Mouse (Mus musculus) limb, embryonic 11.5 days (tissue): ENCODE results near the gene Tmem145. TPM values are rescaled to one million over a fixed set of nuclear protein-coding genes. Genes with fewer than 3 reads are reported as not detected.

ENCODE experiments used
- ATAC-seq: fragments of 200-750 bp; cut with Nextera tagmentation; 2 replicates; pipeline ENCODE4 v1.8.0; 2017; ENCODE audit warnings: low read depth; ENCODE audit not compliant: insufficient number of reproducible peaks, low FRiP score, low TSS enrichment
- DNase-seq: peaks from one replicate; pipeline ENCODE4 v3.0.0-alpha.2; 2015; ENCODE audit warnings: low spot score
- H3K27ac ChIP-seq: fragments of 300-500 bp; sonication (generic); replicated peaks from 2 replicates; pipeline ENCODE4 v1.5.1; 2014; ENCODE audit warnings: low read depth, mild to moderate bottlenecking, low read length
- H3K27me3 ChIP-seq: fragments of 300-500 bp; sonication (generic); 2 replicates; pipeline ENCODE4 v1.6.1; 2014; ENCODE audit warnings: mild to moderate bottlenecking, low read length, mixed read lengths; ENCODE audit not compliant: control insufficient read depth, insufficient read depth
- H3K36me3 ChIP-seq: fragments of 300-500 bp; sonication (generic); 2 replicates; pipeline ENCODE4 v1.6.1; 2014; ENCODE audit warnings: mild to moderate bottlenecking, low read length, moderate library complexity, mixed read lengths; ENCODE audit not compliant: control insufficient read depth, insufficient read depth
- H3K4me1 ChIP-seq: fragments of 300-500 bp; sonication (generic); 2 replicates; pipeline ENCODE4 v1.6.1; 2014; ENCODE audit warnings: low read length, mixed read lengths; ENCODE audit not compliant: control insufficient read depth, insufficient read depth
- H3K4me2 ChIP-seq: fragments of 300-500 bp; sonication (generic); 2 replicates; pipeline ENCODE4 v1.6.1; 2014; ENCODE audit warnings: low read depth, mild to moderate bottlenecking, moderate library complexity; ENCODE audit not compliant: severe bottlenecking
- H3K4me3 ChIP-seq: fragments of 300-500 bp; sonication (generic); 2 replicates; pipeline ENCODE4 v1.5.1; 2014; ENCODE audit warnings: low read depth, low read length
- H3K9ac ChIP-seq: fragments of 300-500 bp; sonication (generic); 2 replicates; pipeline ENCODE4 v1.6.1; 2014; ENCODE audit warnings: mild to moderate bottlenecking, low read length
- H3K9me3 ChIP-seq: fragments of 300-500 bp; sonication (generic); 2 replicates; pipeline ENCODE4 v1.6.1; 2016; ENCODE audit warnings: low read length; ENCODE audit not compliant: control insufficient read depth
- WGBS: fragments of 180-500 bp; shearing (Covaris S2); extraction: QIAGEN DNeasy Blood & Tissue Kit; methylation state at CpG from one replicate; pipeline ENCODE4 v1.1.7; 2014; 5-methylcytosine and 5-hydroxymethylcytosine counted together
- polyA plus RNA-seq: library from polyadenylated mRNA; unstranded; fragments of >200 nt; fragmentation: Nextera tagmentation; extraction: Ambion mirVana; gene quantifications from 2 replicates; pipeline ENCODE4 v1.2.1, GENCODE M21; 2014

Tmem145 gene
- polyA plus RNA-seq, 1 experiment from 2014 or later, result 0.33 TPM

DNA sequence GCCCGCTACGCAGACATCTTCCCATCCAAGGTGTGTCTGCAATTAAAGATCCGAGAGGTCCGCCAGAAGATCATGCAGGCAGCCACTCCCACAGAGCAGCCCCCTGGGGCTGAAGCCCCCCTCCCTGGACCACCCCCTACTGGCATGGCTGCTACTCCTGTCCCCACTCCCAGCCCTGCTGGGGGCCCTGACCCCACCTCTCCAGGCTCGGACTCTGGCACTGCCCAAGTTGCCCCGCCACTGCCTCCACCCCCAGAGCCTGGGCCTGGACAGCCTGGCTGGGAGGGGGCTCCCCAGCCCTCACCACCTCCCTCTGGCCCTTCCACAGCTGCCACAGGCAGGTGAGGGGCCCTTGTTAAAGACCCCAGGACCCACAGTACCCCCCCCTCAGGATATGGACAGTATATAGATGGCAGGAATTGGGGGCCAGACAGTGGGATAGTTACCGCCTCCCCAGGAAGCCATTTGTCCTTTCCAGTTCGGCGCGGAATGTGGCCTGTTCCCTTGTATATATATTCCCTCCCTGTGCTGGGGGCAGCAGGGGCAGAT, 12.6 kb upstream of the Tmem145 start:
- H3K4me3 ChIP-seq, result no peak overlapping the region
- H3K27ac ChIP-seq, result no peak overlapping the region

DNA sequence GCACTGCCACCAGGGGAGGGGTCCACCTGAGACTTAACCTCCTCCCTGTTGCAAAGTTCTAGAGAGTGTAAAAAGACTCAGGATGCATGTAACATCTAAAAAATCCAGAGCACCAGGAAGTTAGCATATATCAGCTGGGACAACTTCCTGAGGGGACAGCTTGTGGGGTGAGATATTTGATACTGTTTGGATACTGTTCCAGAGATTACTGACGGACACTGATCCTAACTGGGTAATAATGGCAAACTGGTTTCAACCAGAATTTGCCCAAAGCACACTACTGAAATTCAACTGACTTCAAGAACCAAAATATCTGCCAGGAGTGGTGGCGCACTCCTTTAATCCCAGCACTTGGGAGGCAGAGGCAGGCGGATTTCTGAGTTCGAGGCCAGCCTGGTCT, 11.4 kb upstream of the Tmem145 start:
- DNase-seq, result no peak
- Histone ChIP-seq H3K9ac (no peak overlapping the region), H3K4me1 (peaks cover 7% of the 10 kb centered on the region; the same call in 1 of the 2 replicates), H3K27me3 (no peaks in the 10 kb centered on the region), H3K4me3 (no peak overlapping the region), H3K9me3 (no peaks in the 10 kb centered on the region), H3K36me3 (peaks cover 40% of the 10 kb centered on the region), H3K27ac (no peak overlapping the region), H3K4me2 (no peak overlapping the region)
- 93% methylated on average over 4 of the region's 4 CpGs for WGBS
- ATAC-seq, result no peak

More for the DNA sequence above, 12.6 kb upstream of the Tmem145 start:
- no peak for ATAC-seq
- no peaks in the 10 kb centered on the region for H3K27me3 ChIP-seq
- no peak overlapping the region for H3K4me2 ChIP-seq
- H3K9me3 ChIP-seq, result no peaks in the 10 kb centered on the region
- H3K4me1 ChIP-seq, result peaks cover 7% of the 10 kb centered on the region; the same call in 1 of the 2 replicates
- 87% methylated on average over 9 of the region's 10 CpGs for WGBS
- no peak overlapping the region for H3K9ac ChIP-seq
- DNase-seq, result no peak
- peaks cover 52% of the 10 kb centered on the region for H3K36me3 ChIP-seq

DNA sequence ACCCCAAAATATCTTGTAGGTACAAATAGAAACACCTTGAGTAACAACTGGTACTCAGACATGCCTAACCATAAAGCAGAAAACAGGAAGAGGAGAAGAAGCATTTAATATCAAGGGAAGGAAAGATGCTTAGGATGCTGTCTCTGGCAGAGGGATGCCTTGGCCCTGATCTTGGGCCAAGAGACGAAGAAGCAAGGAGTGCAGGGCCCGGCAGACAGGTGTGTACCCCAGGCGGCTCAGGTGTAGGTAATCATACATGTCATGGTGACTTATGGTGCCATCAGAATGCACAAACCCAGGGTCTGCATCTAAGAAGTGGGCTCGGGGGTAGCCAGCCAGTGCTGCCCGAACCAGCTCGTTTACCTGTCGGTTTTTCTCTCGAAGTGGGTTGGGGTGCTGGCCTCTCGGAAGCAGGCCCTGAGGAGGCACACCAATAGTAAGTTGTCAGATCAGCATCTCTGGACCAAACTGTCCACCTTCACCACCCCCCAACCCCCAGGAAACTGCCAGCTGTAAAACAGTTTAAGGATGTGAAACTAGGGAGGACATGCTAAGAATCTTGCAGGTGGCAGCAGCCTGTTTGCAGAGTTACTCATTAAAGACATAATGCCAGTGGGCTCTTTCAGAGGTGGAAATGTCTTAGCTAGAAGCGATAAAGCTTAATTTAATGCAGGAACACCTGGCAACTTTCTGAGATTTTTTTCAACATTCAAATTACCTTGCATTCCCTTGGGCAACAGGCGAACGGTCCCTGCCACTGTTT, 10.8 kb upstream of the Tmem145 start:
- ATAC-seq, result no peak
- 87% methylated on average over 12 of the region's 12 CpGs for WGBS
- Histone ChIP-seq H3K4me1 (peaks cover 7% of the 10 kb centered on the region; the same call in 1 of the 2 replicates), H3K9me3 (no peaks in the 10 kb centered on the region), H3K27me3 (no peaks in the 10 kb centered on the region), H3K9ac (no peak overlapping the region), H3K4me3 (no peak overlapping the region), H3K36me3 (peaks cover 33% of the 10 kb centered on the region), H3K27ac (no peak overlapping the region), H3K4me2 (no peak overlapping the region)
- DNase-seq, result no peak

DNA sequence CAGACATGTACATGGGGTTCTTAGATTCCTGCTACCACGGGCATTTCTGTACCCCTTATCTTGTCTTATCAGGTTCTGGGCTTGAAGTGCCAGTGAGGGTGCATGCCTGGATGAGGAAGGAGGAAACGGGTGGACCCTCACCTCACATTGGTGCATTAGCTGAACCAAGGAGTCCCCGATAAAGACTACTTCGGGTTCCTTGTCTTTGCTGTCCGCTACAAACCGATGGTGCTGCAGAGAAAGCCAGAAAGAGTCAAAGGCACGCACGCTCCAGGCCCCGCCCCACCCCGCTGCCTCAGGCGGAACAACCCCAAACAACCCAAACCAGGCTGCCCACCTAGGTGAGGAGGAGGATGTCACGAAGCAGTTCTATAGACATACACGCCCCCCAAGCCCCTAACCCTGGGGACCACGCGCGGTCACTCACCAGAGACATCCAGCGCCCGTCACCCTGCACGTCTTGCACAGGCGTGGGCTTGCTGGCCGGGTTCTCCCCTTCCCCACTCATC, 8.9 kb upstream of the Tmem145 start:
- no peak; the same call in 1 of the 2 replicates for ATAC-seq
- under 1% methylated on average over 21 of the region's 21 CpGs for WGBS
- Histone ChIP-seq H3K4me2 (peak overlapping the region; percentile 79), H3K27me3 (no peaks in the 10 kb centered on the region), H3K36me3 (peaks cover 19% of the 10 kb centered on the region; the same call in 1 of the 2 replicates), H3K9me3 (no peaks in the 10 kb centered on the region), H3K4me1 (peaks cover 7% of the 10 kb centered on the region; the same call in 1 of the 2 replicates), H3K9ac (peak overlapping the region; percentile 90), H3K27ac (peak overlapping the region; percentile 95), H3K4me3 (peak overlapping the region; percentile 91)
- DNase-seq, result peak; percentile 64

DNA sequence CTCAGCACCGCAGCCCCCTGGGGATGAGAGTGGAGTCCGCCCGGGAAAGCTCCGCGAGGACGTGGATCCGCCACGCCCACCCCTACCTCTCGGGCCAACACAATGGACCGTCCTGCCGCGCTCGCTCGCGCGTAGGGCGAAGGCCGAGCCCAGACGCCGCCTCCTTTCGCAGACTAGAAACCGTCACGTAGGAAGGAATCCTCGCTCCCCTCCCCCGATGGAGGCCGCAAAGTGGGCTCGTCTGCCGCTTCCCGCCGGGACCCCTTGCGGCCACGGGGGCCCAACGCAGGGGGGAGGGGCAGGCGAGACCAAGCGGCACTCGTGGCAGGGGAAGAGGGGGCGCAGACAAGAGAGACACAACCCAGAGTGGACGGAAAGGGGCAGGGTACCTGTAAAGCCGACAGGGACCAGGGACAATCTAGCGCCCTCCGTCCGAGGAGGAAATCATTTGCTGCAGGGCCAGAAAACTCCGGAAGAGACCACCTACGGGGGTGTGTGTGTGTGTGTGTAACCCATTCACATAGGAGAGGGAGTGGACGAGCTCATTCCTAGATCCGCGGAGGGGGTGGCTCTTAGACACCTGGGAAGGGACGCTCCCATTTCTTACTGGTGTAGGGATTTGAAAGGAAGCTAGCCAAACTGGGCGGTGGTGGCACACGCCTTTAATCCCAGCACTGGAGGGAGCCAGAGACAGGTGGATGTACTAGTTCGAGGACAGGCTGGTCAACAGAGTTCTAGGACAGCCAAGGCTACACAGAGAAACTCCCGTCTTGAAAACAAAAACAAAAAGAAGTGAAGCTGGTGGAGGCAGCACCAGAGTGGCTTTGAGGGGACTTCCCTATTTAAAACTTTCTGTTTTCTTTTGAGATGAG, 8.2 kb upstream of the Tmem145 start, which contains the start of gene Pafah1b3:
TSS of gene Pafah1b3 (minus strand) at position 533 of the 872 bp plus-strand sequence.
- peaks cover 7% of the 10 kb centered on the region; the same call in 1 of the 2 replicates for H3K4me1 ChIP-seq
- DNase-seq (peak; percentile 91), ATAC-seq (peak; percentile 85)
- WGBS, result under 1% methylated on average over 51 of the region's 52 CpGs
- peaks cover 13% of the 10 kb centered on the region; the same call in 1 of the 2 replicates for H3K36me3 ChIP-seq
- peak within 1 kb of the TSS; percentile 91 for H3K4me3 ChIP-seq
- H3K27ac ChIP-seq, result peak within 1 kb of the TSS; percentile 95
- H3K27me3 ChIP-seq, result no peaks in the 10 kb centered on the region
- H3K9ac ChIP-seq, result peak within 1 kb of the TSS; percentile 90
- H3K9me3 ChIP-seq, result no peaks in the 10 kb centered on the region
- peak within 1 kb of the TSS; percentile 79 for H3K4me2 ChIP-seq

DNA sequence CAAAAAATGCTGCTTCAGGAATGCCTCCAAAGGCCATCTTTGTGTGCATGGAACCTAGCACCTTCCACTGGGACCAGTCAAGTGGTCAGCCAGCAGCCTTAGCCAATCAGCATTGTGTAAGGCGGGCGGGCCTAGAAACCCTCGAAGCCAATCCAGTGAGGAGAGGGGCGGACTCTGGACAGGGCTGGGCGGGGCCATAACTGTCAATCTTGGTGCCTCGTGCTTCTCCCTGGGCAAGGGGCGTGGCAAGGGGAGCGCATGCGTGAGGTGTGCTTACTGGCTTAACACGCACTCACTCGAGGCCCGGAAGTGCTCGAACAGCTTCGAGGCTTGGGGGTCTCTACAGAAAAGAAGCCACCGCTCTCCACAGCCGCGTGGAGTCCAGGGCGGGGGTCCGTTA, 4.8 kb upstream of the Tmem145 start, which contains the start of gene Prr19:
TSS of gene Prr19 (plus strand) at position 349 of the 400 bp plus-strand sequence.
- Histone ChIP-seq H3K27me3 (0 out of 2 replicates have a peak, but pooled peaks cover 2% of the 10 kb centered on the region), H3K4me1 (peaks cover 13% of the 10 kb centered on the region; the same call in 1 of the 2 replicates), H3K4me3 (no peak within 1 kb of the TSS; the same call in 1 of the 2 replicates), H3K9ac (no peak within 1 kb of the TSS), H3K4me2 (no peak within 1 kb of the TSS), H3K36me3 (no peaks in the 10 kb centered on the region), H3K9me3 (no peaks in the 10 kb centered on the region), H3K27ac (no peak within 1 kb of the TSS)
- ATAC-seq (no peak), DNase-seq (peak; percentile 56)
- 63% methylated on average over 19 of the region's 19 CpGs for WGBS

DNA sequence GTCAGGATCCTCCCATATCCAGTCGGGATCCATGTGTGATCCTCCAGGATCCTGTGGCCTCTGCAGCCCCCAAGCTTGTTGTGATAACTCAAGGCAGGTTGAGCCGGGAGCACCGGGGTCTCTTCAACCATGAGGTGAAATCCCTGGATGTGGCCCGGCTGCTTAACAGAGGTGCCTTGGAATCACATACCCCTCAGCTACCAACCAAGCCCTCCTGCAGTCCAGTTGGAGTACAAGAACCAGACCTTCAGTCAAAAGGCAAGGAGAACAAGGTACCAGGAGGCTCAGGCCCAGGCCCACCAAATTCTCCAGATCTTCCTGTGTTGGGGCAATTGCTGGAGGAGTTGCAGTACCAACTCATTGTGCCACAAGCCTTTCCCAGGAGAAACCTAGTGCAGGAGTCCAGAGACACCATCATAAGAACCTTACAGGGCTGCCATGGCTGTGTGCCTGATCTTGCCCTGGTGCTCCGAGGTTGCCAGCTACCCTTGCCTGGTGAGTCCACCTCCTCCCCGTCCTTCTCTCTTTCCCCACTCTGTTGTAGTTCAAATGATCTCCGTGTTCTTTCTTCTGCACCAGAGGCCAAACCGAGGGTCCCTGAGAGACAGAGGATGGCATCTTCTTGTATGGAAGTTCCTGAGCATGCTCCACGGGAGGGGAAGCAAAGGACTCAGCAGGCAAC, 2.8 kb upstream of the Tmem145 start:
- ATAC-seq, result no peak
- WGBS, result 52% methylated on average over 9 of the region's 9 CpGs

More for the DNA sequence above, 2.8 kb upstream of the Tmem145 start:
- H3K4me2 ChIP-seq, result no peak overlapping the region
- no peaks in the 10 kb centered on the region for H3K36me3 ChIP-seq
- peaks cover 8% of the 10 kb centered on the region; the same call in 1 of the 2 replicates for H3K27me3 ChIP-seq
- H3K9ac ChIP-seq, result no peak overlapping the region
- H3K4me3 ChIP-seq, result no peak overlapping the region
- DNase-seq, result no peak
- no peak overlapping the region for H3K27ac ChIP-seq
- no peaks in the 10 kb centered on the region for H3K9me3 ChIP-seq
- peaks cover 8% of the 10 kb centered on the region; the same call in 1 of the 2 replicates for H3K4me1 ChIP-seq
